In the genomic region with DNA sequence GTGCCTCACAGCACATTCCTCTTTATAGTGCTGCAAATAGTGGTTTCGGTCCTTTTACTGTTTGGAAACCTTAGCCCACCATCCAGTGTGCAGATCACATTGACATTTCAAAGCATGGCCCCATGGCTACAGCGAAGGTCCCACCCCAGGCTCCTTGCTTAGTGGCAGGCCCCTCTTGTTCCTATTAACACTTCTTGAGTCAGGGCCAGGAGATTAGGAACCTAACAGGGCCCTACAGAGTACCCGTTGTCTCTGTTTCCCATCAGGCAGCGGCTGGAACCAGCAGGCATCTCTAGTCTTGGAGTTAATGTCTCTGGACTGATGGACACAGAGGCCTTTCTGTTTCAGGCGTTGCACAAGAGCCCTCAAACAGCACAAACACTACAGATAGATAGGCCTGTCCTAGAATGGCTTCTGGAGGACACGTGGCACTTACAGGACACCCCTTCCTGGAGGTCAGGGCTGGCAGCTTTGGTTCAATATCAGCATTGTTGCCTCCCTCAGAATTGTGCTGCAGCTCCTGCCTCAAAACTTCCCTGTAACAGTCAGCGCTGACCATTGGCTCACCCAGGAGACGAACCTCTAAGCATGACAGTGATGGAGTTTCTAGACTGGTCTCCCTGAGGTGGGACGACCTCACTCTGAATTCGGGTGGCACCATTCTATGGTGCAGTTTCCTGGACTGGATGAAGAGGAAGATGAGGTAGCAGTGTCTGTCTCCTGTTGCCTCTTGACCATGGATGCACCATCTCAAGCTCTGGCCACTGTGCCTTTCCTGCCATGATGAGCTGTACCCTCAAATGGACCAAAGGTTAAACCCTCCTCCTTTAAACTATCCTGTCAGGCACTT, we compare ENCODE assay signal across 9 mouse cellular contexts. TPM values are rescaled to one million over a fixed set of nuclear protein-coding genes. Genes with fewer than 3 reads are reported as not detected.
A peak's percentile ranks its signal among the peaks of the same experiment; 100 is the strongest.
DNase-seq lines count a peak whose midpoint lies in the region; ATAC-seq lines count a peak whose summit lies in the region.
"Had no signal": no experiment of that assay in that cellular context is flagged by ENCODE, and none has a peak within 500 bp of the region (broad histone marks: within the 10 kb centered on the region; RNA-seq: fewer than 3 reads in every experiment).

No protein-coding gene starts in this region.

- H3K9me3 ChIP-seq in lung, embryonic 15.5 days, result no peaks in the 10 kb centered on the region
- no peaks in the 10 kb centered on the region for H3K9me3 ChIP-seq in limb, embryonic 13.5 days
- H3K9me3 ChIP-seq in stomach, embryonic 15.5 days, result no peaks in the 10 kb centered on the region

- ATAC-seq in frontal cortex, adult (ENCODE audit: low TSS enrichment), result 0 out of 2 replicates have a peak, but pooled peaks have one; percentile 6
- peak; percentile 11; the same call in 1 of the 2 replicates for ATAC-seq in lung, embryonic 15.5 days (ENCODE audit: borderline replicate concordance, extremely low read depth, low FRiP score, low TSS enrichment)
- peak; percentile 30; the same call in 1 of the 2 replicates for ATAC-seq in limb, embryonic 13.5 days (ENCODE audit: low FRiP score, low read depth)
- ATAC-seq in stomach, embryonic 15.5 days (ENCODE audit: insufficient read depth, low FRiP score, low read depth), result no peak

- peaks cover 10% of the 10 kb centered on the region for H3K4me1 ChIP-seq in lung, embryonic 15.5 days
- 0 out of 2 replicates have a peak, but pooled peaks cover 6% of the 10 kb centered on the region for H3K4me1 ChIP-seq in limb, embryonic 13.5 days
- H3K4me1 ChIP-seq in stomach, embryonic 15.5 days, result no peaks in the 10 kb centered on the region

- no peak for DNase-seq in frontal cortex, postnatal 14 days (ENCODE audit: low spot score in 2 of 2)
- DNase-seq in lung, adult 18-20 months, result no peak
- no peak for DNase-seq in frontal cortex, postnatal 36 days (ENCODE audit: low spot score in 2 of 2)
- DNase-seq in left cerebral cortex, postnatal 14 days (ENCODE audit: low spot score in 2 of 2), result no peak

- intact Hi-C loops in left cerebral cortex, postnatal 14 days (cut with DNase I), result loop anchor here (1.0 to 5.0 kb wide), 2 partner anchors 88 to 137 kb away; no protein-coding TSS in a partner anchor

- H3K9ac ChIP-seq in lung, embryonic 15.5 days, result no peak overlapping the region
- H3K9ac ChIP-seq in limb, embryonic 13.5 days, result no peak overlapping the region
- no peak overlapping the region for H3K9ac ChIP-seq in stomach, embryonic 15.5 days

- no peak overlapping the region for H3K4me3 ChIP-seq in lung, embryonic 15.5 days
- no peak overlapping the region for H3K4me3 ChIP-seq in limb, embryonic 13.5 days
- no peak overlapping the region for H3K4me3 ChIP-seq in stomach, embryonic 15.5 days (replicated peaks)
- H3K4me3 ChIP-seq: erythroblast, embryonic 14.5 days had no signal

- no peak overlapping the region for H3K4me2 ChIP-seq in lung, embryonic 15.5 days
- peak overlapping the region; percentile 42 for H3K4me2 ChIP-seq in limb, embryonic 13.5 days (replicated peaks)
- 0 out of 2 replicates have a peak overlapping the region, but pooled peaks have one; percentile 17 for H3K4me2 ChIP-seq in stomach, embryonic 15.5 days

- 61% methylated on average over 10 of the region's 10 CpGs for WGBS in lung, embryonic 15.5 days
- 78% methylated on average over 10 of the region's 10 CpGs for WGBS in limb, embryonic 13.5 days
- WGBS in stomach, embryonic 15.5 days, result 78% methylated on average over 10 of the region's 10 CpGs

- H3K36me3 ChIP-seq in lung, embryonic 15.5 days, result peaks cover 20% of the 10 kb centered on the region
- H3K36me3 ChIP-seq in limb, embryonic 13.5 days, result peaks cover 33% of the 10 kb centered on the region
- H3K36me3 ChIP-seq in stomach, embryonic 15.5 days, result peaks cover 21% of the 10 kb centered on the region; the same call in 1 of the 2 replicates

- no peak overlapping the region for H3K27ac ChIP-seq in lung, embryonic 15.5 days
- no peak overlapping the region for H3K27ac ChIP-seq in limb, embryonic 13.5 days
- no peak overlapping the region for H3K27ac ChIP-seq in stomach, embryonic 15.5 days

- H3K27me3 ChIP-seq in lung, embryonic 15.5 days, result no peaks in the 10 kb centered on the region
- H3K27me3 ChIP-seq in limb, embryonic 13.5 days, result no peaks in the 10 kb centered on the region
- H3K27me3 ChIP-seq in stomach, embryonic 15.5 days (replicated peaks), result no peaks in the 10 kb centered on the region

RNA-seq across cellular contexts. Expression of a gene that starts 22.6 kb away (rescaled TPM):
- polyA plus RNA-seq in lung, embryonic 15.5 days (2015; fragmentation: Nextera tagmentation; extraction: Ambion mirVana), result 109 and 115 TPM in 2 replicates
- polyA plus RNA-seq in limb, embryonic 13.5 days (2015; fragmentation: Nextera tagmentation; extraction: Ambion mirVana), result 87.6 and 93.3 TPM in 2 replicates
- polyA plus RNA-seq in stomach, embryonic 15.5 days (2015; fragmentation: Nextera tagmentation; extraction: Ambion mirVana), result 116 and 121 TPM in 2 replicates
- 10 to 100 TPM; 12.1 to 14.7 TPM for total RNA-seq in left cerebral cortex, postnatal 14 days (2021)

RNA-seq across cellular contexts. Expression of a gene that starts 39.9 kb away (rescaled TPM):
- polyA plus RNA-seq in lung, embryonic 15.5 days (2015; fragmentation: Nextera tagmentation; extraction: Ambion mirVana), result 21.3 and 26.6 TPM in 2 replicates
- polyA plus RNA-seq in limb, embryonic 13.5 days (2015; fragmentation: Nextera tagmentation; extraction: Ambion mirVana), result 21.0 and 22.3 TPM in 2 replicates
- polyA plus RNA-seq in stomach, embryonic 15.5 days (2015; fragmentation: Nextera tagmentation; extraction: Ambion mirVana), result 12.1 and 15.0 TPM in 2 replicates
- 10 to 100 TPM; 10.6 to 11.8 TPM for total RNA-seq in left cerebral cortex, postnatal 14 days (2021)
